Mouse (Mus musculus): ENCODE data around the gene Wrb. TPM values are rescaled to one million over a fixed set of nuclear protein-coding genes. Genes with fewer than 3 reads are reported as not detected.

Gene Wrb
- total and polyA plus RNA-seq, 3 experiments: 34.5 to 58.8 (median 45.2) TPM

GRCm38 (mm10) chr16:96149311-96149710 lies 4.1 kb downstream of the Wrb start:
- Histone ChIP-seq H3K9me3 (replicated peaks; ENCODE audit: low read length) (no peaks in the 10 kb centered on the region), H3K27me3 (replicated peaks) (no peaks in the 10 kb centered on the region), H3K79me2 (replicated peaks; ENCODE audit: control insufficient read depth, extremely low read depth, insufficient read depth, poor library complexity, severe bottlenecking) (peaks cover 13% of the 10 kb centered on the region), H3K4me3 (replicated peaks in 1 of 3; ENCODE audit: low read depth in 2 of 3, low read length in 2 of 3, poor library complexity in 1 of 3) (no peak overlapping the region), H3K9ac (ENCODE audit: insufficient read depth, low read depth) (no peak overlapping the region), H3K4me1 (ENCODE audit: control insufficient read depth in 1 of 2, insufficient read depth in 2 of 2) (peaks cover 13 to 30% of the 10 kb centered on the region in 2 experiments), H3K27ac (ENCODE audit: insufficient read depth, low read depth) (no peak overlapping the region), H3K36me3 (replicated peaks in 1 of 2; ENCODE audit: control insufficient read depth in 1 of 2, insufficient read depth in 1 of 2, low read length in 1 of 2) (peaks cover 17 to 70% of the 10 kb centered on the region in 2 experiments), H3K4me2 (ENCODE audit: insufficient read depth, low read depth, poor library complexity, severe bottlenecking) (no peak overlapping the region)
- no peak for DNase-seq (ENCODE audit: extremely low read depth)
- no peak for TF ChIP-seq JUN (IDR thresholded peaks at IDR 0.05; ENCODE audit: insufficient read depth, low read depth, low read length)
- TF ChIP-seq BHLHE40 (IDR thresholded peaks at IDR 0.05; ENCODE audit: low read depth, low read length): no peak
- TF ChIP-seq ZC3H11A (IDR thresholded peaks at IDR 0.05; ENCODE audit: low read depth, low read length): no peak
- TF ChIP-seq ZMIZ1 (IDR thresholded peaks at IDR 0.05; ENCODE audit: low read depth, low read length): no peak
- no peak for TF ChIP-seq NELFE (IDR thresholded peaks at IDR 0.05; ENCODE audit: low read depth, low read length)
- no peak for TF ChIP-seq GABPA (IDR thresholded peaks at IDR 0.05; ENCODE audit: insufficient replicate concordance, low read depth, low read length)
- no peak for TF ChIP-seq ELF1 (IDR thresholded peaks at IDR 0.05; ENCODE audit: low read depth, low read length)
- in situ Hi-C loops (cut with MboI; ENCODE audit: low pct_ligation_motif_present, low pct_unique_long_range_greater_than_20kb, low sequenced_read_pairs): no loop called here
- dilution Hi-C loops (cut with MboI; ENCODE audit: extremely low pct_ligation_motif_present, extremely low pct_unique_long_range_greater_than_20kb, low sequenced_read_pairs): no loop called here

GRCm38 (mm10) chr16:96150995-96151394 lies 5.8 kb downstream of the Wrb start:
- peaks cover 23 to 87% of the 10 kb centered on the region in 2 experiments for H3K36me3 ChIP-seq (replicated peaks in 1 of 2; ENCODE audit: control insufficient read depth in 1 of 2, insufficient read depth in 1 of 2, low read length in 1 of 2)
- no peak overlapping the region for H3K9ac ChIP-seq (ENCODE audit: insufficient read depth, low read depth)
- no peak overlapping the region for H3K4me2 ChIP-seq (ENCODE audit: insufficient read depth, low read depth, poor library complexity, severe bottlenecking)
- in situ Hi-C loops (cut with MboI; ENCODE audit: low pct_ligation_motif_present, low pct_unique_long_range_greater_than_20kb, low sequenced_read_pairs): loop anchor here (10.0 kb wide), 1 partner anchor 116 kb away; no protein-coding TSS in a partner anchor
- H3K79me2 ChIP-seq (replicated peaks; ENCODE audit: control insufficient read depth, extremely low read depth, insufficient read depth, poor library complexity, severe bottlenecking): peaks cover 13% of the 10 kb centered on the region; the same call in 1 of the 2 replicates
- no peak for DNase-seq (ENCODE audit: extremely low read depth)
- H3K27me3 ChIP-seq (replicated peaks): no peaks in the 10 kb centered on the region
- dilution Hi-C loops (cut with MboI; ENCODE audit: extremely low pct_ligation_motif_present, extremely low pct_unique_long_range_greater_than_20kb, low sequenced_read_pairs): no loop called here
- H3K27ac ChIP-seq (ENCODE audit: insufficient read depth, low read depth): no peak overlapping the region
- no peaks in the 10 kb centered on the region for H3K9me3 ChIP-seq (replicated peaks; ENCODE audit: low read length)
- TF ChIP-seq NRF1 (IDR thresholded peaks at IDR 0.05; ENCODE audit: low read depth, low read length): no peak
- no peak for TF ChIP-seq UBTF (IDR thresholded peaks at IDR 0.05; ENCODE audit: low read depth, low read length)
- TF ChIP-seq BHLHE40 (IDR thresholded peaks at IDR 0.05; ENCODE audit: low read depth, low read length): no peak
- TF ChIP-seq IRF4 (IDR thresholded peaks at IDR 0.05; ENCODE audit: low read depth, low read length): no peak
- TF ChIP-seq USF1 (IDR thresholded peaks at IDR 0.05; ENCODE audit: low read depth, low read length): no peak
- no peak for TF ChIP-seq E2F4 (IDR thresholded peaks at IDR 0.05; ENCODE audit: insufficient replicate concordance, low read depth, low read length)
- TF ChIP-seq SMC3 (IDR thresholded peaks at IDR 0.05; ENCODE audit: low read depth, low read length): no peak
- no peak for TF ChIP-seq TCF12 (IDR thresholded peaks at IDR 0.05; ENCODE audit: low read depth, low read length)
- TF ChIP-seq TBP (conservative IDR thresholded peaks at IDR 0.05; ENCODE audit: low read depth, low read length): no peak
- no peak for TF ChIP-seq ETS1 (conservative IDR thresholded peaks at IDR 0.05; ENCODE audit: low read depth, low read length)
- TF ChIP-seq CHD1 (IDR thresholded peaks at IDR 0.05; ENCODE audit: low read depth, low read length): no peak
- no peak for TF ChIP-seq MAZ (IDR thresholded peaks at IDR 0.05; ENCODE audit: low read depth, low read length)
- TF ChIP-seq MYC (IDR thresholded peaks at IDR 0.05; ENCODE audit: low read depth, low read length): no peak
- no peak for TF ChIP-seq PAX5 (IDR thresholded peaks at IDR 0.05; ENCODE audit: low read length)
- TF ChIP-seq POLR2A (IDR thresholded peaks at IDR 0.05; ENCODE audit: low read depth, low read length): no peak
- no peak for TF ChIP-seq MXI1 (IDR thresholded peaks at IDR 0.05; ENCODE audit: low read depth, low read length)
- TF ChIP-seq MAFK (IDR thresholded peaks at IDR 0.05; ENCODE audit: insufficient replicate concordance, low read length): no peak
- no peak for TF ChIP-seq POLR2AphosphoS2 (IDR thresholded peaks at IDR 0.05; ENCODE audit: low read depth, low read length)
- peaks cover 12 to 28% of the 10 kb centered on the region in 2 experiments for H3K4me1 ChIP-seq (ENCODE audit: control insufficient read depth in 1 of 2, insufficient read depth in 2 of 2)
- H3K4me3 ChIP-seq (replicated peaks in 1 of 3; ENCODE audit: low read depth in 2 of 3, low read length in 2 of 3, poor library complexity in 1 of 3): no peak overlapping the region
